Mouse (Mus musculus) forebrain, postnatal 0 days (tissue): Measurements from ENCODE around the gene Raph1. TPM values are rescaled to one million over a fixed set of nuclear protein-coding genes. Genes with fewer than 3 reads are reported as not detected.

ENCODE experiments used
- ATAC-seq: fragments of 200-750 bp; cut with Nextera tagmentation; 2 replicates; pipeline ENCODE4 v1.8.0; 2017; ENCODE audit warnings: mild to moderate bottlenecking, moderate library complexity
- DNase-seq: peaks from one replicate; pipeline ENCODE4 v3.0.0-alpha.2; 2015
- H3K27ac ChIP-seq: fragments of 300-500 bp; sonication (generic); 2 replicates; pipeline ENCODE4 v1.5.1; 2014; ENCODE audit warnings: low read depth, mild to moderate bottlenecking, antibody characterized with exemption, low read length, moderate library complexity, mixed read lengths
- H3K27me3 ChIP-seq: fragments of 300-500 bp; sonication (generic); 2 replicates; pipeline ENCODE4 v1.6.1; 2014; ENCODE audit warnings: mild to moderate bottlenecking, low read length, mixed read lengths; ENCODE audit not compliant: insufficient read depth
- H3K36me3 ChIP-seq: fragments of 300-500 bp; sonication (generic); 2 replicates; pipeline ENCODE4 v1.6.1; 2014; ENCODE audit warnings: mild to moderate bottlenecking, moderate library complexity; ENCODE audit not compliant: insufficient read depth
- H3K4me1 ChIP-seq: fragments of 300-500 bp; sonication (generic); 2 replicates; pipeline ENCODE4 v1.6.1; 2014; ENCODE audit warnings: antibody characterized with exemption; ENCODE audit not compliant: insufficient read depth
- H3K4me2 ChIP-seq: fragments of 300-500 bp; sonication (generic); 2 replicates; pipeline ENCODE4 v1.6.1; 2014; ENCODE audit warnings: low read depth, mild to moderate bottlenecking, moderate library complexity
- H3K4me3 ChIP-seq: fragments of 300-500 bp; sonication (generic); 2 replicates; pipeline ENCODE4 v1.5.1; 2014; ENCODE audit warnings: low read depth, low read length, mixed read lengths
- H3K9ac ChIP-seq: fragments of 300-500 bp; sonication (generic); 2 replicates; pipeline ENCODE4 v1.6.1; 2014; ENCODE audit warnings: mild to moderate bottlenecking
- H3K9me3 ChIP-seq: fragments of 300-500 bp; sonication (generic); 2 replicates; pipeline ENCODE4 v1.6.1; 2016; ENCODE audit warnings: low read length
- CTCF ChIP-seq: sonication (generic); IDR thresholded peaks from 2 replicates; pipeline ENCODE4 v1.5.1; 2016; ENCODE audit warnings: antibody characterized with exemption, control low read depth, low read depth
- WGBS: fragments of 180-500 bp; shearing (Covaris S2); extraction: QIAGEN DNeasy Blood & Tissue Kit; methylation state at CpG from one replicate; pipeline ENCODE4 v1.1.7; 2014; 5-methylcytosine and 5-hydroxymethylcytosine counted together
- polyA plus RNA-seq: library from polyadenylated mRNA; unstranded; fragments of >200 nt; fragmentation: Nextera tagmentation; extraction: Ambion mirVana; gene quantifications from 2 replicates; pipeline ENCODE4 v1.2.1, GENCODE M21; 2015
- total RNA-seq: library from RNA; depleted of rRNA; stranded (reverse); fragments of >200 nt; gene quantifications from 2 replicates; pipeline ENCODE4 v1.2.3, GENCODE M21; 2014; rRNA removed

Gene Raph1
- total RNA-seq = 24.7 and 32.5 TPM in 2 replicates
- polyA plus RNA-seq = 8.8 and 12.4 TPM in 2 replicates

- H3K4me1 ChIP-seq = peaks cover 2% of the 10 kb centered on the region; the same call in 1 of the 2 replicates
- 1% methylated on average over 75 of the region's 92 CpGs for WGBS
- H3K27me3 ChIP-seq = no peaks in the 10 kb centered on the region
- peak within 1 kb of the TSS; percentile 63 for H3K4me2 ChIP-seq
- H3K36me3 ChIP-seq = no peaks in the 10 kb centered on the region
- peak; percentile 92 for DNase-seq
- peak; percentile 94 for ATAC-seq
- H3K9ac ChIP-seq = peak within 1 kb of the TSS; percentile 98
- H3K9me3 ChIP-seq = no peaks in the 10 kb centered on the region
- H3K4me3 ChIP-seq = peak within 1 kb of the TSS; percentile 98
- H3K27ac ChIP-seq = peak within 1 kb of the TSS; percentile 98
- TF ChIP-seq CTCF = no peak
These were observed at the start of gene Raph1 for GRCm38 (mm10) chr1:60566631-60567311. Gene Raph1, minus strand, starts transcription at chr1:60567104.

- H3K4me2 ChIP-seq = no peak overlapping the region
- DNase-seq = no peak
- 74% methylated on average over 1 of the region's 1 CpGs for WGBS
- no peak overlapping the region for H3K4me3 ChIP-seq
- H3K36me3 ChIP-seq = no peaks in the 10 kb centered on the region
- TF ChIP-seq CTCF = no peak
- no peaks in the 10 kb centered on the region for H3K27me3 ChIP-seq
- no peak overlapping the region for H3K27ac ChIP-seq
- H3K4me1 ChIP-seq = no peaks in the 10 kb centered on the region
- no peak for ATAC-seq
- H3K9ac ChIP-seq = no peak overlapping the region
- no peaks in the 10 kb centered on the region for H3K9me3 ChIP-seq
These were observed 48.8 kb upstream of the Raph1 start for GRCm38 (mm10) chr1:60615703-60616102.

GRCm38 (mm10) chr1:60614902-60615301 lies 48.0 kb upstream of the Raph1 start:
- WGBS = 83% methylated on average over 1 of the region's 1 CpGs
- Histone ChIP-seq H3K27me3 (no peaks in the 10 kb centered on the region), H3K36me3 (no peaks in the 10 kb centered on the region), H3K9me3 (no peaks in the 10 kb centered on the region), H3K4me2 (no peak overlapping the region), H3K27ac (no peak overlapping the region), H3K9ac (no peak overlapping the region), H3K4me3 (no peak overlapping the region), H3K4me1 (no peaks in the 10 kb centered on the region)
- ATAC-seq (no peak), DNase-seq (no peak)
- TF ChIP-seq CTCF = no peak

GRCm38 (mm10) chr1:60611968-60612367 lies 45.1 kb upstream of the Raph1 start:
- H3K27me3 ChIP-seq = no peaks in the 10 kb centered on the region
- H3K36me3 ChIP-seq = no peaks in the 10 kb centered on the region
- no peak overlapping the region for H3K9ac ChIP-seq
- DNase-seq (no peak), ATAC-seq (no peak)
- no peaks in the 10 kb centered on the region for H3K9me3 ChIP-seq
- TF ChIP-seq CTCF = no peak
- no peak overlapping the region for H3K4me2 ChIP-seq
- WGBS = 87% methylated on average over 3 of the region's 3 CpGs
- H3K27ac ChIP-seq = no peak overlapping the region
- no peak overlapping the region for H3K4me3 ChIP-seq
- H3K4me1 ChIP-seq = no peaks in the 10 kb centered on the region

GRCm38 (mm10) chr1:60610631-60611030 lies 43.7 kb upstream of the Raph1 start:
- no peak for TF ChIP-seq CTCF
- no peaks in the 10 kb centered on the region for H3K27me3 ChIP-seq
- H3K9ac ChIP-seq = no peak overlapping the region
- no peaks in the 10 kb centered on the region for H3K9me3 ChIP-seq
- no peak overlapping the region for H3K4me2 ChIP-seq
- H3K36me3 ChIP-seq = no peaks in the 10 kb centered on the region
- H3K4me1 ChIP-seq = no peaks in the 10 kb centered on the region
- DNase-seq (no peak), ATAC-seq (no peak)
- 49% methylated on average over 4 of the region's 4 CpGs for WGBS
- H3K4me3 ChIP-seq = no peak overlapping the region
- no peak overlapping the region for H3K27ac ChIP-seq

GRCm38 (mm10) chr1:60609011-60609775 lies 42.3 kb upstream of the Raph1 start:
- ATAC-seq (no peak), DNase-seq (no peak)
- Histone ChIP-seq H3K4me2 (no peak overlapping the region), H3K9me3 (no peaks in the 10 kb centered on the region), H3K27me3 (no peaks in the 10 kb centered on the region), H3K4me3 (no peak overlapping the region), H3K36me3 (no peaks in the 10 kb centered on the region), H3K4me1 (no peaks in the 10 kb centered on the region), H3K9ac (no peak overlapping the region), H3K27ac (no peak overlapping the region)
- 88% methylated on average over 8 of the region's 8 CpGs for WGBS
- no peak for TF ChIP-seq CTCF

- H3K9ac ChIP-seq = no peak overlapping the region
- no peak overlapping the region for H3K27ac ChIP-seq
- WGBS = 93% methylated on average over 3 of the region's 3 CpGs
- H3K4me2 ChIP-seq = no peak overlapping the region
- no peaks in the 10 kb centered on the region for H3K9me3 ChIP-seq
- no peaks in the 10 kb centered on the region for H3K27me3 ChIP-seq
- H3K36me3 ChIP-seq = no peaks in the 10 kb centered on the region
- ATAC-seq (no peak), DNase-seq (no peak)
- TF ChIP-seq CTCF = no peak
- H3K4me3 ChIP-seq = no peak overlapping the region
- H3K4me1 ChIP-seq = no peaks in the 10 kb centered on the region
These were observed 37.6 kb upstream of the Raph1 start for GRCm38 (mm10) chr1:60604481-60605021.
